Mouse (Mus musculus): ENCODE results near the gene Ffar2.

- TF ChIP-seq GATA1 (IDR thresholded peaks at IDR 0.05; ENCODE audit: low read length): no peak
- TF ChIP-seq TAL1 (IDR thresholded peaks at IDR 0.05; ENCODE audit: low read length): no peak
Observed at GRCm38 (mm10) chr7:30810319-30810718, 13.3 kb downstream of the Ffar2 start.
